In the genomic region with DNA sequence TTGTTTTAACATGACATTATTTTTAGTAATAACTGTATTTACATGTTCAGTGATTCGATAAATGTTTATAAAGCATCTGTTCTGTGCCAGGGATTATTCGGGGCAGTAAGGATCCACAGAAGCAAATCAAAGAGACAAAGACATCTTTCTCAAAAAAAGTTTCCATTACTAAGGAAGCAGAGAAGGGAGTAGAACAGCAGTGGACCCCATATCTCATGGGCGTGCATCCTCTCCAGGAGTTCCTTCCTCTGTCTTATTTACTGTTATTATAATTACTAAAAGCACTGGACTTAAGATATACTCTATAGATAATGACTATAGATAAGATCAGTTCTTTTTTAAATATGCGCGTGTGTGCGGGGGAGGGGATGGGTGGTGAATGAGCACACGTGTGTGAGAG, we compare ENCODE assay signal across 35 mouse cellular contexts.
"Had no signal": no experiment of that assay in that cellular context is flagged by ENCODE, and none has a peak within 500 bp of the region (broad histone marks: within the 10 kb centered on the region; RNA-seq: fewer than 3 reads in every experiment).

No protein-coding gene starts in this region.

- H3K4me2 ChIP-seq: heart, embryonic 11.5 days; heart, embryonic 12.5 days; heart, embryonic 13.5 days; heart, embryonic 15.5 days; hindbrain, embryonic 12.5 days; hindbrain, embryonic 13.5 days; hindbrain, embryonic 14.5 days; hindbrain, embryonic 15.5 days; intestine, embryonic 15.5 days; kidney, embryonic 15.5 days had no signal

- H3K27ac ChIP-seq: heart, embryonic 10.5 days; heart, embryonic 13.5 days; heart, embryonic 15.5 days; hindbrain, embryonic 10.5 days; hindbrain, embryonic 12.5 days; hindbrain, embryonic 13.5 days; hindbrain, embryonic 14.5 days; hindbrain, embryonic 15.5 days; hindbrain, postnatal 0 days; intestine, embryonic 15.5 days; kidney, embryonic 15.5 days; kidney, postnatal 0 days; layer of hippocampus, adult 2 months had no signal

- H3K36me3 ChIP-seq: heart, embryonic 10.5 days; heart, embryonic 12.5 days; heart, embryonic 13.5 days; heart, embryonic 15.5 days; hindbrain, embryonic 10.5 days; hindbrain, embryonic 12.5 days; hindbrain, embryonic 13.5 days; hindbrain, embryonic 15.5 days; intestine, embryonic 15.5 days; kidney, embryonic 15.5 days had no signal

- H3K4me3 ChIP-seq: heart, embryonic 10.5 days; heart, embryonic 12.5 days; heart, embryonic 13.5 days; heart, embryonic 15.5 days; hindbrain, embryonic 10.5 days; hindbrain, embryonic 12.5 days; hindbrain, embryonic 13.5 days; hindbrain, embryonic 15.5 days; intestine, embryonic 15.5 days; kidney, embryonic 15.5 days; layer of hippocampus, adult 2 months had no signal

- H3K4me1 ChIP-seq: hindbrain, embryonic 10.5 days; hindbrain, embryonic 12.5 days; hindbrain, embryonic 13.5 days; hindbrain, embryonic 15.5 days had no signal

- H3K27me3 ChIP-seq: heart, embryonic 12.5 days; heart, embryonic 13.5 days; heart, embryonic 15.5 days; hindbrain, embryonic 12.5 days; hindbrain, embryonic 13.5 days; hindbrain, embryonic 15.5 days; intestine, embryonic 15.5 days; kidney, embryonic 15.5 days had no signal

- H3K9ac ChIP-seq: heart, embryonic 12.5 days; heart, embryonic 13.5 days; heart, embryonic 15.5 days; hindbrain, embryonic 12.5 days; hindbrain, embryonic 13.5 days; hindbrain, embryonic 14.5 days; hindbrain, embryonic 15.5 days; intestine, embryonic 15.5 days; kidney, embryonic 15.5 days had no signal

- ATAC-seq: hindbrain, embryonic 16.5 days; hindbrain, postnatal 0 days; inflammation-experienced regulatory T-cells, adult 6 months; intestine, embryonic 15.5 days; intestine, embryonic 16.5 days; intestine, postnatal 0 days had no signal

- H3K9me3 ChIP-seq: heart, embryonic 10.5 days; heart, embryonic 12.5 days; heart, embryonic 13.5 days; heart, embryonic 15.5 days; hindbrain, embryonic 10.5 days; hindbrain, embryonic 12.5 days; hindbrain, embryonic 13.5 days; hindbrain, embryonic 15.5 days; intestine, embryonic 15.5 days; kidney, embryonic 15.5 days had no signal

- DNase-seq: heart, postnatal 10 days; heart, postnatal 14 days; heart, postnatal 36 days; heart, postnatal 4 days; kidney, adult 11 months; kidney, adult 18-20 months; kidney, adult 2 months; kidney, adult 8-10 months; kidney, adult 9 months; kidney, postnatal 10 days; kidney, postnatal 14 days; kidney, postnatal 25 days; kidney, postnatal 36 days; kidney, postnatal 4 days; layer of hippocampus, adult 9-11 months; layer of hippocampus, postnatal 36 days had no signal
